Mouse (Mus musculus) stomach, postnatal 0 days (tissue): ENCODE measurements around the gene Fads6.

ENCODE experiments used
- CTCF ChIP-seq: IDR thresholded peaks from 2 replicates; pipeline ENCODE4 v1.5.1; 2016; ENCODE audit warnings: antibody characterized with exemption, low read depth, mild to moderate bottlenecking, moderate library complexity
- EP300 ChIP-seq: optimal IDR thresholded peaks from 2 replicates; pipeline ENCODE3; 2016; ENCODE audit warnings: antibody characterized with exemption

GRCm38 (mm10) chr11:115274771-115275170 lies 22.7 kb downstream of the Fads6 start:
- TF ChIP-seq CTCF (no peak), EP300 (no peak)
